Mouse (Mus musculus): ENCODE results near the gene Prim1. TPM values are rescaled to one million over a fixed set of nuclear protein-coding genes. Genes with fewer than 3 reads are reported as not detected.

Gene Prim1
- polyA plus RNA-seq, 1 experiment: 27.8 TPM

DNA sequence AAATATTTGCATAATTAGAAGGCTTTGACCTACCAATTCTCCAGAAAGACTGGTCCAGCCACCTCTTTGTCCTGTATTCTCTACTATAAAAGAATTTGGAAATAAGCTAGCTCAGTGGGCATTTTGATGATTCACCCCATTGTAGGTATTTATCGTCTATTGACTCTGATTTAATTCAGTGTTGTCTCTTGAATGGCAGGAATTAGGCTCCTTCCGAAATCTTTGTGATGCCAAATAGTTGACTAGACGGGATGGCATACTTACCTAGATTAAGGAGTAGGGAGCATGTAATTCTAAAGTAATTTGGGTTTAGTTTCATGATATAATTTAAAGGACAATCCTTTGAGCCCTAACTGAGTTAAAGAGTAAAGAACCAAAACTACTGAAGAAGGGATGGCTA, 23.0 kb downstream of the Prim1 start:
- Histone ChIP-seq H3ac (ENCODE audit: control insufficient read depth, insufficient read length, low read depth) (peak overlapping the region; percentile 65), H3K79me3 (ENCODE audit: low read depth) (peaks cover 75% of the 10 kb centered on the region), H3K4me3 (ENCODE audit: insufficient read depth, poor library complexity, severe bottlenecking) (peak overlapping the region; percentile 96), H3K79me2 (ENCODE audit: control insufficient read depth, insufficient read depth) (peaks cover 76% of the 10 kb centered on the region), H3K36me3 (ENCODE audit: control insufficient read depth, insufficient read depth) (peaks cover 66% of the 10 kb centered on the region), H3K27me3 (ENCODE audit: control insufficient read depth, insufficient read depth, insufficient read length) (no peaks in the 10 kb centered on the region)
- TF ChIP-seq CTCF (IDR thresholded peaks at IDR 0.05; ENCODE audit: control insufficient read depth, insufficient read depth, insufficient read length) (no peak), MYOG (IDR thresholded peaks at IDR 0.05; ENCODE audit: control insufficient read depth, extremely low read depth, insufficient read length) (no peak)

DNA sequence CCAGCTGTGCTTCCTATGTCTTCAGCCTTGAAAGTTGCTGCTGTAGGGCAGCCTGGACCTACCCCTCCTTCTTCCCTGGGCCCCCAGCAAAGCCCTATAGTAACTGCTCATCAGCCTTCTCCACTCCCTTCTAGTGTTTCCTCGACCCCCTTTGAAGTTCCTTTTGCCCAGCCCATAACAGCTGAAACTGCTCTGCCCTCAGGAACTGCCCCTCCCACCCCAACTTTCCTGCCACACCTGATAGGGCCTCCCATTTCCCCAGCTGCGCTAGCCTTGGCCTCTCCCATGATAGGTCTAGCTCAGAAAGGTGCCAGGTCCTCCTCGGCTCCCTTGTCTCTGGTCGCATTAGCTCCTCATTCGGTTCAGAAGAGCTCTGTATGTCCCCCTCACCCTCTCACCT, 24.2 kb downstream of the Prim1 start:
- H3K79me2 ChIP-seq (ENCODE audit: control insufficient read depth, insufficient read depth): peaks cover 89% of the 10 kb centered on the region
- H3ac ChIP-seq (ENCODE audit: control insufficient read depth, insufficient read length, low read depth): peak overlapping the region; percentile 15
- no peaks in the 10 kb centered on the region for H3K27me3 ChIP-seq (ENCODE audit: control insufficient read depth, insufficient read depth, insufficient read length)
- H3K36me3 ChIP-seq (ENCODE audit: control insufficient read depth, insufficient read depth): peaks cover 78% of the 10 kb centered on the region
- no peak overlapping the region for H3K4me3 ChIP-seq (ENCODE audit: insufficient read depth, poor library complexity, severe bottlenecking)
- TF ChIP-seq CEBPB (IDR thresholded peaks at IDR 0.05; ENCODE audit: low read depth) (no peak), MAX (IDR thresholded peaks at IDR 0.05) (no peak)
- H3K79me3 ChIP-seq (ENCODE audit: low read depth): peaks cover 87% of the 10 kb centered on the region

DNA sequence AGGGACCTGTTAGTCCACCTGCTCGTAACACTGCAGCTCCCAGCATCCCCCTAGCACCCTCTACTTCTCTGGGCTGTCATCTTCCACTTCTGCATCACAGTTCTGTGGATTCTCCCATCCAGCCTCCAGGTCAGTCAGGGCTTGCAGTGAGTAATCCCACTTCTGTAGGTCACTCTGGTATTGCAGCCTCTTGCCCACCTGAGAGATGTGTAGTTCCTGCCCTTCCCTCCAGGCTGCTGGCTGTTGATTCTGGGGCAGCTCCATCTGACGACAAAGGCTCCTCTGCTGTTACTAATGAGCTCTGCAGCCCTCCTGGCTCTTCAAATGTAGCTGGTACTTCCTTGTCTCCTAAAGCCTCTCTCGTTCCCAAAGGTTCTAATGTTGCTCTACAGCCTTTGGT, 24.9 kb downstream of the Prim1 start:
- H3K36me3 ChIP-seq (ENCODE audit: control insufficient read depth, insufficient read depth): peaks cover 85% of the 10 kb centered on the region
- peaks cover 96% of the 10 kb centered on the region for H3K79me2 ChIP-seq (ENCODE audit: control insufficient read depth, insufficient read depth)
- peaks cover 94% of the 10 kb centered on the region for H3K79me3 ChIP-seq (ENCODE audit: low read depth)
- TF ChIP-seq CEBPB (IDR thresholded peaks at IDR 0.05; ENCODE audit: low read depth): no peak
- no peak for TF ChIP-seq FOSL1 (IDR thresholded peaks at IDR 0.05; ENCODE audit: insufficient read depth, low read length, poor library complexity, severe bottlenecking)
- no peak for TF ChIP-seq MAX (IDR thresholded peaks at IDR 0.05)
- TF ChIP-seq CTCF (IDR thresholded peaks at IDR 0.05; ENCODE audit: control insufficient read depth, insufficient read depth, insufficient read length): no peak
- TF ChIP-seq MYOG (IDR thresholded peaks at IDR 0.05; ENCODE audit: control insufficient read depth, extremely low read depth, insufficient read length): no peak
- H3K4me3 ChIP-seq (ENCODE audit: insufficient read depth, poor library complexity, severe bottlenecking): no peak overlapping the region
- H3ac ChIP-seq (ENCODE audit: control insufficient read depth, insufficient read length, low read depth): no peak overlapping the region
- H3K27me3 ChIP-seq (ENCODE audit: control insufficient read depth, insufficient read depth, insufficient read length): no peaks in the 10 kb centered on the region

DNA sequence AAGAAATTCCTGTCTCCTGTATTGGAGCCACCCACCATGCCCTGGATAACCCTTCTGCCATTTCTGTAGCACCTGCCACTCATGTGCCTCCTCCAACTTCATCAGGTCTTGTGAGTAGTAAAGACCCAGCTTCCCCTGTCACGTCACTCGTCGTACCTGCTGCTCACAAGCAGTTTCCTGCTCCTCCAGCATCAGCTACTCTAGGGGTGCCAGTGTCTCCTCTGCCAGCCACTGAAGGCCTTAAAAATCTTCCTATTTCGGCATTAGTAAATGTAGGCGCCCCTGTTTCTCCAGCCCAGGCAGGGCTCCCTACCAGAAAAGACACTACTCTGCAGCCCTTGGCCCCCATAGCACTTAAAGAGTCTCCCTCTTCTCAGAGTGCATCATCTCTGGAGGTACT, 25.3 kb downstream of the Prim1 start:
- no peak for TF ChIP-seq USF1 (IDR thresholded peaks at IDR 0.05; ENCODE audit: low read depth)
- TF ChIP-seq MAX (IDR thresholded peaks at IDR 0.05): no peak
- TF ChIP-seq MYOG (IDR thresholded peaks at IDR 0.05; ENCODE audit: control insufficient read depth, extremely low read depth, insufficient read length): no peak
- TF ChIP-seq MYOD1 (IDR thresholded peaks at IDR 0.05; ENCODE audit: control insufficient read depth, insufficient read length, low read depth): no peak
- TF ChIP-seq FOSL1 (IDR thresholded peaks at IDR 0.05; ENCODE audit: insufficient read depth, low read length, poor library complexity, severe bottlenecking): no peak
- no peak for TF ChIP-seq CTCF (IDR thresholded peaks at IDR 0.05; ENCODE audit: control insufficient read depth, insufficient read depth, insufficient read length)
- no peak for TF ChIP-seq CEBPB (IDR thresholded peaks at IDR 0.05; ENCODE audit: low read depth)
- Histone ChIP-seq H3K79me2 (ENCODE audit: control insufficient read depth, insufficient read depth) (peaks cover 100% of the 10 kb centered on the region), H3K36me3 (ENCODE audit: control insufficient read depth, insufficient read depth) (peaks cover 89% of the 10 kb centered on the region), H3K27me3 (ENCODE audit: control insufficient read depth, insufficient read depth, insufficient read length) (no peaks in the 10 kb centered on the region), H3K79me3 (ENCODE audit: low read depth) (peaks cover 98% of the 10 kb centered on the region), H3K4me3 (ENCODE audit: insufficient read depth, poor library complexity, severe bottlenecking) (no peak overlapping the region), H3ac (ENCODE audit: control insufficient read depth, insufficient read length, low read depth) (peak overlapping the region; percentile 36)

DNA sequence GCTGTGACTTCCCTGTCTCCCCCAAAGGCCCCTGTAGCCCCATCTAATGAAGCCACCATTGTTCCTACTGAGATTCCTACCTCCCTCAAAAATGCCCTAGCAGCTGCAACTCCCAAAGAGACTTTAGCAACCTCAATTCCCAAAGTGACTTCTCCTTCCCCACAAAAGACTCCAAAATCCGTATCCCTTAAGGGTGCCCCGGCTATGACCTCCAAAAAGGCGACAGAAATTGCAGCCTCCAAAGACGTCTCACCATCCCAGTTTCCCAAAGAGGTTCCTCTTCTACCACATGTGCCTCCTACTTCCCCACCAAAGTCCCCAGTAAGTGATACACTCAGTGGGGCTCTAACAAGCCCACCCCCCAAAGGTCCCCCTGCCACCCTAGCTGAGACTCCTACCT, 26.7 kb downstream of the Prim1 start:
- H3ac ChIP-seq (ENCODE audit: control insufficient read depth, insufficient read length, low read depth): no peak overlapping the region
- peaks cover 100% of the 10 kb centered on the region for H3K79me2 ChIP-seq (ENCODE audit: control insufficient read depth, insufficient read depth)
- no peaks in the 10 kb centered on the region for H3K27me3 ChIP-seq (ENCODE audit: control insufficient read depth, insufficient read depth, insufficient read length)
- H3K79me3 ChIP-seq (ENCODE audit: low read depth): peaks cover 95% of the 10 kb centered on the region
- H3K36me3 ChIP-seq (ENCODE audit: control insufficient read depth, insufficient read depth): peaks cover 100% of the 10 kb centered on the region
- no peak overlapping the region for H3K4me3 ChIP-seq (ENCODE audit: insufficient read depth, poor library complexity, severe bottlenecking)
- TF ChIP-seq FOSL1 (IDR thresholded peaks at IDR 0.05; ENCODE audit: insufficient read depth, low read length, poor library complexity, severe bottlenecking): no peak
- no peak for TF ChIP-seq USF1 (IDR thresholded peaks at IDR 0.05; ENCODE audit: low read depth)
- TF ChIP-seq CTCF (IDR thresholded peaks at IDR 0.05; ENCODE audit: control insufficient read depth, insufficient read depth, insufficient read length): no peak
- TF ChIP-seq MAX (IDR thresholded peaks at IDR 0.05): no peak
- no peak for TF ChIP-seq MYOG (IDR thresholded peaks at IDR 0.05; ENCODE audit: control insufficient read depth, extremely low read depth, insufficient read length)
- TF ChIP-seq CEBPB (IDR thresholded peaks at IDR 0.05; ENCODE audit: low read depth): no peak
- TF ChIP-seq MYOD1 (IDR thresholded peaks at IDR 0.05; ENCODE audit: control insufficient read depth, insufficient read length, low read depth): no peak

DNA sequence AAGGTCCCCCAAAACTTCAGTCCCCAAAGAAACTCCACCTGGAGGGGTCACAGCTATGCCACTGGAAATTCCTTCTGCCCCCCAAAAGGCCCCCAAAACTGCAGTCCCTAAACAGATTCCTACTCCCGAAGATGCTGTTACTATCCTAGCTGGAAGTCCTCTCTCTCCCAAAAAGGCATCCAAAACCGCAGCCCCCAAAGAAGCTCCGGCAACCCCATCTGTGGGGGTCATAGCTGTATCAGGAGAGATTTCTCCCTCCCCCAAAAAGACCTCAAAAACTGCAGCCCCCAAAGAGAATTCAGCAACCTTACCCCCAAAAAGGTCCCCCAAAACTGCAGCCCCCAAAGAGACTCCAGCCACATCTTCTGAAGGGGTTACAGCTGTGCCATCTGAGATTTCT, 27.5 kb downstream of the Prim1 start:
- Histone ChIP-seq H3ac (ENCODE audit: control insufficient read depth, insufficient read length, low read depth) (no peak overlapping the region), H3K4me3 (ENCODE audit: insufficient read depth, poor library complexity, severe bottlenecking) (no peak overlapping the region), H3K79me3 (ENCODE audit: low read depth) (peaks cover 86% of the 10 kb centered on the region), H3K79me2 (ENCODE audit: control insufficient read depth, insufficient read depth) (peaks cover 93% of the 10 kb centered on the region), H3K27me3 (ENCODE audit: control insufficient read depth, insufficient read depth, insufficient read length) (no peaks in the 10 kb centered on the region), H3K36me3 (ENCODE audit: control insufficient read depth, insufficient read depth) (peaks cover 98% of the 10 kb centered on the region)
- TF ChIP-seq USF1 (IDR thresholded peaks at IDR 0.05; ENCODE audit: low read depth) (no peak), MYOD1 (IDR thresholded peaks at IDR 0.05; ENCODE audit: control insufficient read depth, insufficient read length, low read depth) (no peak), MYOG (IDR thresholded peaks at IDR 0.05; ENCODE audit: control insufficient read depth, extremely low read depth, insufficient read length) (no peak), CTCF (IDR thresholded peaks at IDR 0.05; ENCODE audit: control insufficient read depth, insufficient read depth, insufficient read length) (no peak), FOSL1 (IDR thresholded peaks at IDR 0.05; ENCODE audit: insufficient read depth, low read length, poor library complexity, severe bottlenecking) (no peak), CEBPB (IDR thresholded peaks at IDR 0.05; ENCODE audit: low read depth) (no peak), MAX (IDR thresholded peaks at IDR 0.05) (no peak)

Measured in C2C12 (cell line).